Mouse (Mus musculus) heart, adult 8-10 months (tissue): ENCODE data around the gene Dbx1. TPM values are rescaled to one million over a fixed set of nuclear protein-coding genes. Genes with fewer than 3 reads are reported as not detected.

Experiments used
- DNase-seq: peaks from one replicate; pipeline ENCODE4 v3.0.0; 2022; ENCODE audit warnings: low spot score
- total RNA-seq, 4 experiments: library from RNA; stranded (reverse); gene quantifications; 2 replicates each; pipeline ENCODE4 v1.2.4; 2022

Gene Dbx1
- total RNA-seq: not detected

DNA sequence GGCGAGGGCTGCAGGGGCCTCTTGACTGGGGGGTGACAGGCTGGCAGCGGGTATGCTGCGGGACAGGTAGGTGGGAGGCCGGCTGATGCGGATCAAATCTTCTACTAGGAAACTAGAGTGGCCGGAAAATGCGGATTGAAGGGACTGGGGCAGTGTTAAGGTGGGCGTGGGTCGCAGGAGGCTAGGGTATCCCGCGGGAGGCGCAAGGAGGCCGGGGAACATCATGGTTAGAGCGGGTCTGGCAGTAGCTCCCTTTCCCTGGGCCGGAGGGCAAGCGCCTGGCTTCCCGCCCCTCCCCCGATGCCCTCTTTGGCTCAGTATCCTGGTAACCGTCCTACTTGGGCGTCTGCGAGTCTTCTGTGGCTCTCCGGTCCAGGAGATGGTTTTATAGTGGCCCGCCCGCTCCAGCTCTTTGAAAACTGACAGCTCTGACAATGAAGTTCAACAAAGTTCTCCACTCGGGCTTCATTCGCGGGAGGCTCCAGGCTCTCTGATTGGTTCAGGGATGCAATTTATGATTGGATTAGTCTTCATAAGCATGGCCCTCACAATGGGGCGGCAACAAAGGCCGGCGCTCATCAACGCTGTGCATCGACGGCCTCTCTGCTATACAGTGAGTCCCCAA is at the start of gene Dbx1:
Gene Dbx1 (minus strand): TSS at position 359 of the 625 bp plus-strand sequence.
- DNase-seq: no peak

DNA sequence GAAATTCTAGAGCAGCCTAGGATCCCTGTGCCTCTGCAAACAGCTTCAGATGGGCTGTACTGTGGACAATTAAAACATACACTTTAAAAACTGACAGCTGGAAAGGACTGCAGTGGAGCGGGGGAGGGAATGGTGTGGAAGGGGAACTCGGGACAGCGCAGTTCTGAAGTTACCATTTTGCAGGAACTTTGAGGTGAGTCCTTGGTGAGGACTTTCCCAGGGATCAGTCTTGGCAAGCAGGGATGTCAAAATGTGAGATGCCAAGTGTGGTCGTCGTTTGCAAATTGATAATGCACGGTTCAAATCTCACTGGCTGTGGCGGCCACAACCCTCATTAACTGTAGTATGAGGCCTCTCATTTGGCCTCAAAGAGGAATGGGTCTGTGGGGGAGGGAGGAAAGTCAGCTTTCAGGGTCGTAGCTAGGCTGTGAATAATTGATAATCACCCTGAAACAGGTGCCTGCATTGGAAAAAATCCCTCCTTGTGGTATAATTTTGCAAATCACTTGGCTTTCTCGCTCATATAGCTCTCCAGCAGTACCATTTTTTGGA is 42.3 kb upstream of the Dbx1 start:
- DNase-seq: no peak

DNA sequence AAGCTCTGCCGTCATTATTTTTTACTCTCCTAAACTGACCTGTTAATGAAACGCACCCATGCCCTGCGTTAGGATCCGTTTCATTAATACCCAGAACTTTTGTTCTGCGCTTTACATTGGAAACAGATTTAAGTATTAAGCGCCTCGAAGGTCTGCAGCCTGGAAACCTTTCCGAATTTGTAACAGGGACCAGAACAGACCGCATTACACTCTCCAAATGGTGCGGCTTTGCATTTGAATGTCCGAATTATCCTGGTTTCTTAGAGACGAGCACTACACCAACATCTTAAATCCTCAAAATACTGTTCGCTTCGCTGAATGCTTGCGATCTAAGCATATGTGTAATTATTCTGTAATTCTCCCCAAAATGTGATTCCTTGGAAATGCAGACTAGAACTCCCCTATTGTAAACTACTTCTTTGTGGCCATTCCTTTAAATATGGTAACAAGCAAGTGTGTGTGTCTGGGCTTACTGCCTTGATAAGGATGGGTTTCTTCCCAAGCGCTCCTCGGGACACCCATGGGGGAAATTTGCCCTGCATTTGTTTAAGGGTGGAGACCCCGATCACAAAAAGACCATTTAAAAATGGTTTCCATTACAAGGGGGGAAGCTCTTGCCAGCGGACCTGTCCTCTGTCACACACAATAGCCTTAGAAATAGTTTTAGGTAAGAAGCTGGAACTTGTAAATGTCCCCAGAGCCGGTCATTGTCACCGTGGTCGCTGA is 41.6 kb upstream of the Dbx1 start:
- DNase-seq: no peak

DNA sequence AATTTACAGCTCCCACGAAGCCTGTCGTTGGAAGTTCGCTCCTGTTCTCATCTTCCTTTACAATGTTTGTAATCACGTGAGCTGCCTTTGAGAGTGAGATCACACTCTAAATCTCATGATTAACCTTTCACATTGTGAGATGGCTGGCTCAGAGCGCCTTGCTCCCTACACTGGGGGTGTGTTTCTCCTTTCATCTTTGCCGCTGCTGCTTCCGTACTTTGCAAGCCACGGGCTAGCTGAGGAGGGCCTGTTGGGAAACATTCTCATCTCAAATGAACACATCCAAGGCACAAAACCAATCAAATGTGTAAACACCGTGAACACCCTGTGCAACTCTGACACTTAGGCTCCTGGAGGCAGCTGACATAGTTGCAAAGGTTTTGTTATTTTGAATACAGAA is 40.5 kb upstream of the Dbx1 start:
- no peak for DNase-seq

DNA sequence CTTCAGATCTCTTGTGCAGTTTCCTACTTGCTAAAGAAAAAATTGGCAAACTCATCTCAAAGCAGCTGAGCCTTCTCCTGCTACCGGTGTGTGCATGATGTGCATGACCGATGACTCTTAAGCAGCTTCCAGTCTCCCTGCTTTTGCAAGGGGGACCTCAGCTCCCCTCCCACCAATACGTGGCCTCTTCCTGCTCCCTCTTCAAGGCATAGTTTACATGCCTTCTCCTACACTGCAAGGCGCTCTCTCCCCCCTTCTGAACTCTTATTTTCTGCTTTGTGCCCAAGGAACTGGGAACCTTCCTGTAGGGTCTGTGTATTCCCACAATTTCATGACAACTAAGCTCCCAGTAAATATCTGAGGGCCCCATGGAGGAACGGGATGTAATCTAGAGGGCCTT is 40.0 kb upstream of the Dbx1 start:
- DNase-seq: no peak

DNA sequence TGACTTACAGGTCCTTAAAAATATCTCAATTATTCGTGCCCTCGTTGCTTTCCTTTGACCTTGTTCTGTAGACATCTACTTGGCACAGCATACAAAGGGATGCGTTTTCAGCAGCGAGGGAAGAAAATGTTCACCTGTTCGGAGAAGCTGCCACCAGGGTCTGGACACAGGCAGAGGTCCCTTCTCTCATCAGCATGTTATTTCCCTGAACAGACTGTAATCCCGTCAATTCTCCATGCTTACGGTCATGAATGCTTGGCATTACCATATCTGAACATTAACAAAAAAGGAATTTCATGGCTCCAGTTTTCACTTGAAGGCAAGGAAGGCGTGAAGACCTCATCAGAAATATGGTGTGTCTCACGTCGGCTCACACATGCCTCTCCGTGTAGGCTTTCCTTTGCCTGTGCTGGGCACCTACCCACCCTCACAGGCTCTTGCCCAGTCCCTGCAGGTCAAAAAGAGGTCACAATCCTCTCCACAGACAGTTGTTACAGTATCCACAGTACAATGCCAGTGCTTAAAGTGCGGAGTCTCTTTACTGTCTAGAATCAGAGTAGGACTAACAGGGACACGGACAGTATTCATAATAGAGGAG is 31.7 kb upstream of the Dbx1 start:
- DNase-seq: no peak

DNA sequence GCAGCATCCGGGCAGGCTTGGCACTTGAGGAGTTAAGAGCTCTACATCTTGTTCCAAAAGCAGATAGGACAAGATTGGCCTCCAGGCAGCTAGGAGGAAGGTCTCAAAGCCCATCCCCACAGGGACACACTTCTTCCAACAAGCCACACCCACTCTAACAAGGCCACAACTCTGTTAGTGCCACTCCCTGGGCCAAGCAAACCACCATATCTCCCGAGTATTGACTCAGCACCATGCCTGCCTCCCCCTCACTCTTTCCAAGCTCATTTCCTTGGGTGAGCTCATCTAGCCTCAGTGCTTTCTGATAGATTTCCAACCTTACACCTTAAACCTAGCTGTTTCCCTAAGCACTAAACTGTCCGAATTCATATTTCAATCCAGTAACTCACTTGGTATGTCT is 26.9 kb upstream of the Dbx1 start:
- no peak for DNase-seq

DNA sequence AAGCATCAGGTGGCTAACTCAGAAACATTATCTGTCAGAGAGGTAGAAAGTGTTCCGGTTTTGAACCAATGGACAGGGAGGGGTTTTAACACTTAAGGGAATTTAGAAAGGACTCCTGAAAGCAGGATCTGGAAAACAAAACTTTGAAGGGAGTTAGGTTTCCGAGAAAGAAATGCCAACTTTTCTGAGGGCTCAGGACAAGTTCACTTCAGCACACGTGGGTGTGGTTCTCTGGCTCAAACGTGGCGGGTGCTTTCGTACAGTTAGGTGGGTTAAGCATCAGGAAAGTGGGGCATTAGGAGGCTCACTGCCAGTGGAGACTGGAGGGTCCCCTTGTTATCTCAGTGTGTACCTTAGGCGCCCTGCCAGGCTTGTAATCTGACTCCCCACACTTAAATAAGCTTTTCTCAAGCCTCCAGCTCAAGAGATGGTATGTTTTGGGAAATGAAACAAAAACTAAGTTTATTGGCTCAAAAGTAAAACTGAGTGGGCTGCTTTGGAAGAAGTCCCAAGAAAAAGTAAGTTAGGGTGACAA is 25.9 kb upstream of the Dbx1 start:
- no peak for DNase-seq

DNA sequence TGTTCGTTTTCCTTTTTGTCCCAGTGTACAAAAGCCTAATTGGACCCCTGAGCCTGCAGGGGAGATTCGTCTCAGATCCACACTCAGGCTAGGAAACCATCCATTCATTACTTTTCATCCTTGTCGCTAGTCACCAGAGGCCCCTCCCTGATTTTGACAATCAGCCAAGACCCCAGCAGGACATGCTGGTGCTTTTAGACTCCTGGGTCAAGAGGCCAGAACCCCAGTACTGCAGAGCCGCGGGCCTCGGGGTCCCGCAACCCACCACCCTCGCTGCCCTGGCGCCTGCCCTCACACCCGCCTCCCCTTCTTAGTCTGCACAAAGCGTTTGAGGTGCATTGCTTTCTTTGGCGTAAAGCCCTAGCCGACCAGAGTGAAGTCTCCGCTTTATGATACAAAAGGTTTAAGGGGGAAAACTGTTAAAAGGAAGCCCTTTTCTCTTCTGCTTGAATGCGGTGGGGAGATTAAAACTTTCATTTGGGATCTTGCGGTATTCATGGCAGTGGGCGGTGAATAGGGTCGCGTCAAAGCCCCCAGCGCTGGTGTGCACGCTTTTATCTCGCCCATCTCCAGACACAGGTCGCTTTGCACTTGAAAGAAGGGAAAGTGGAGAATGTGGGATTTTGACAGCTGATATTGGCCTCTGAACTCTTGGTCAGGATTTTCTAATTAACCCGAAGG is 25.3 kb upstream of the Dbx1 start:
- DNase-seq: no peak

DNA sequence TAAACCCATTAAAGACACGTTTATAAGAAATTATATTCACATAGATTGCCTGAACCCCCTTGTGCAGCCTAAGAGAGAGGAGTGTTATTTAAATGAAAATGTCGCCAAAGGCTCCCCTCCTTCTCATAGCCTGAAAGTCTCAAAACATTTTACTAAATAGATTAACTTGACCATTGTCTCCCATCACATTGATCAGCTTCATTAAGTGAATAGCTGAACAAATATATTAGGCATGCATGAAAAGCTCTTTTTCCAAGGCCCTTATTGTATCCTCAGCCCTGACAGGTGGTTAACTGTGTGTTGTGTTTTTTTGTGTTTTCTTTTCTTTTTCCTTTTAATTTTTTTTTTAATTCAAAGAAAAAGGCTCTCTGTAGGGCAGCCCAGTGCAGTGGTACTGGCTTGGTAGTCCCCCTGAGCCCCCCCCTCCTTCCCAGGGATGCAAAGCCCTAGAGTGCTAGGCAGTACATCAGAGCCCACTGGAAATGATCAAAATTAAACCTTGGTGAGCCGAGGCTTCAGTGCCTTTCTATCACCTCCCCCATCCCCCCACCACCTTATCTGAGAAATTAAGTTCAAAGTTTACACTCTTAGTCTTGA is 4.2 kb upstream of the Dbx1 start:
- DNase-seq: no peak

DNA sequence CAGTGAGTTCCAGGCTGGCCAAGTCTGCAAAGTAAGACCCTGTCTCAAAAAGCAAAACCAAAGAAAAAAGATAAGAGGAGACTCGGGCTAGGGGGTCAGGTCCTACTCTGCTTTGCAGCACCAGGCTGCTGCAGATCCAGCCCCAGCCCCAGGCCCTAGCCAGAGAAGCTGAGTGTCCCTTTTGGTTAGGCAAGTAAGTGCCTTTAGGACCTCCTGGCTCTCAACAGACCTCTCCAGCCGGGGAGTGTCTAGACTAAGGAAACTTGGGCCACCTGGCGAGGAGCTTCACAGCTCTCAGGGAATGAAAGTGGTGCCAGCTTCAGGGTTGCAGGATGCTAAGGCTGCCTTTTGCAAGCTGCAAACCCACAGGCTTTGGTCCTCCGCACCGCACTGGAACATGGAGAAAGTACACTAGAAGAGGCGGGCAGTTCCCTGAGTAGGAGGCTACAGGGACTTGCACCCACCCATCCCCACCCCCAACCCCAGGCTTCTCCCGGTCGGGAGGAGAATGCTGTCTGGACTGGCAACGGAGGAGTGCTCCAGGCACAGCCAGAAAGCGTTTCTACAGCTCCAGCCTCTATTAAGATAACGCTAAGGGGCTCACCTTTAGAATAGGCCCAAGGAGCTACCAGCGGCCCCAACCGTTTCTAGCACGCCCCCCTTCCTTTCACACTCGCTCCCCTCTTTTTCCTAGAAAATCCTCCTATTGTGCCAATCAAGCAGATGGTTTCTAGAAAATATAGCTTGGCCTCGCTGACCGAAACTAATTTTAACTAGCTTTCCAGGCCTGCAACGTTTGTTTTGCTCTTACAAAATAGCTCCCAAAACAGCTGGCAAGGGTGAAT is 3.4 kb upstream of the Dbx1 start:
- no peak for DNase-seq

DNA sequence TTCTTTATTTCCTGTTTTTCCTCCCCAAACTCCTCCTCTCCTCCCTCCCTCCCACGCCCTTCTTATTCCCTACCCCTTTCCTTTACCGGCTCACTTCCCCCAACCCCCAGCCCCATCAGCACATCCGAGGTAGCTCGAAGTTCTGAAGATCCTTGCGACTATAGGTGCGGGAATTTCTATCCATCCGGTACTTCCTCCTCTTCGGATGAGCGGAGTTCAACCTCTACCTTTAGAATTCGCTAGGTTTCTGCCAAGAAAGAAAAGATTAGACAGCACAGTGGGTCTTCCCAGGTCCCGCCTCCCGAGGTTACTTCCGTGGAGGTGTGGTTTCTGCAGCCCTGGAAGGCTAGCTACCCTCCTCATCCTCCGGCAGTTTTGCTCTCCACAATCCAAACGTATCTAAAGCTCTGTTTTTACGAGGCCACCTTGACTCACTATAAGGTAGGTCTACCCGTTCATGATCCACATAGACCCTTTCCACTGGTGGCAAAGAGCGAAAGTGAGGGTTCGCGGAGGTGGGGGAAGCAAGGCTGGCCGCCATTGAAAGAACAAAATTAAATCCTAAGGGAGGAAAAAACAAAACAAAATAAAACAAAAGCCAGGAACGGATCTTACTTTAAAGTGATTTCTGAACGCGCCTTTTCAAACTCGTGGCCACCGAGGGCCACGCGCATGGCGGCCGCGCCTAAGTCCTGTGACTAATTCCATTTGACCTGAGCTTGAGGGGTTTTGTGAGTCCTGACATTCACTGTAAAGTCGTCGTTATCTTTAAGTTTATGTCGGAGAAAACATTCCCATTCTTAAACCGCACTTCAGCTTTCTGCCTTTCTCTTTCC is 2.5 kb upstream of the Dbx1 start:
- no peak for DNase-seq

DNA sequence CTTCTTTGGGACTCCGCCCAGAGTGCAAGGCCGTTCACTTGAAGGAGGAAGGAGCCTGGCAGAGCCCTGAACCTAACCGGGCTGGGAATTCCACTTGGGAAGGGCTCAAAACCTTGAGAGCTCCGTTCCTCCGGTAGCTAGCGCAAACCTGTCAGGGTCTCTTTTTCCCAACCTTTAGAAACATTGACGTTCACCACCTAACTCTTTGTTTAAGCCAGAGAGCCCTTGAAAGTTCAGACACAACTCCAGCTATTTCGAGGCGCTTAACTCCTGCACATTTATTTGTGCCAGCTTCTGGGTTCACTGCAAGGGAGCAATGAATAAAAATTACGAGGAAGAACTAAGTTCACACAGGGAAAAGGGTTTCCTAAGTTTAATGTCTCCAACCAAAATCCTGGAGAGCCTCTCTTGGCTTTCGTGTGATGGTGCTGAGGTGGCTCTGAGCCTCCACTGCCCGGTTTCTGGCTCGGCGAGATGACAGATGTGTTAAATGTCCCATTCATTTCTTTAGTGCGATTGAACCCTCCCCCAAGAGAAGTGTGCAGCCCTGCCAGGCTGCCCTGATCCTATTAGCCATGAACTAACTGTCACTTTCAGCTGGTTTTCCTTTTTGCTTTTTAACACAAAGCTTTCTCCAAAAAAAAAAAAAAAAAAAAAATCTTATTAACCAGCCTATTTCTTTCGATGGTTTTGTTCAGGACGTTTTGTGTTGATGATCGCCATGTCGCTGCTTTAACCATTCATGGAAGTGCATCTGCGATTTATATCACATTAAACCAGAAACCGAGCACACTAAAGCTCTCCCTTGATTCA is 1.4 kb upstream of the Dbx1 start:
- no peak for DNase-seq

DNA sequence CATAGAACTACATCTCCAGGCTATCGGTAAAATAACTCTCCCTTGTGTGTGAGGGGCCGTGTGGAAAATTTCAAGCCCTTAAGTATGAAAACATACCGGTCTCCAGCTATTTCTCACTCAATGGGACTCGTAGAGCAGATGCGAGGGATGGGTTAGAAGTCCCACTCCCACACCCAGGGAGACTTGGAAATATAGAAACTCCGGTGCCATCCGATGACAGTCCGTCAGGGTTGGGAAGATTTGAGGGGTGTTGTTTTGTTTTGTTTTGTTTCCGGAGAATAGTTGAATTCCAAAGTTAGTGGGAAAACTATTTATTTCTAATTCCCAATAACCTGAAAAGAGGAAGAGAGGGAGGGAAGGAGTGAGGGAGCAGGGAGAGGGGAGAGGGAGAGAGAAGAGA is 632 bp upstream of the Dbx1 start:
- no peak for DNase-seq

DNA sequence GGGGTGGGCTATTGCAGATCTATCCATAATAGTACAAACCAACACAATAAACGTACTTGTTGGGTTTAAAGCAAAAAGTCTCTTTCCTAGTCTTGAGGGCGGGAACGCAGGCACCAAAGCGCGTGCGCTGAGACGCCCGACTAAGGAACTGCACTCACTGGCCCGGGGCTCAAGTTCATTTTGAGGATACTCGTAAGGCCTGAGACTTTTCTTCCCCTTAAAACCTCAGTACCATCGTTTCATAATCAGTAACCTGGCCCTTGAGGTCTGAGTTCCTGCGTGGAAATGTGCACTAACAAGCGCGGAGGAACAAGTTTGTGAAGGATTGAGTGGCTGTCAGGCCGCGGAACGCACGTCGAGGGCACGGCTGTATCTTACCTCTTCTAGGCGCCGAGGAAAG is 678 bp downstream of the Dbx1 start:
- DNase-seq: no peak

DNA sequence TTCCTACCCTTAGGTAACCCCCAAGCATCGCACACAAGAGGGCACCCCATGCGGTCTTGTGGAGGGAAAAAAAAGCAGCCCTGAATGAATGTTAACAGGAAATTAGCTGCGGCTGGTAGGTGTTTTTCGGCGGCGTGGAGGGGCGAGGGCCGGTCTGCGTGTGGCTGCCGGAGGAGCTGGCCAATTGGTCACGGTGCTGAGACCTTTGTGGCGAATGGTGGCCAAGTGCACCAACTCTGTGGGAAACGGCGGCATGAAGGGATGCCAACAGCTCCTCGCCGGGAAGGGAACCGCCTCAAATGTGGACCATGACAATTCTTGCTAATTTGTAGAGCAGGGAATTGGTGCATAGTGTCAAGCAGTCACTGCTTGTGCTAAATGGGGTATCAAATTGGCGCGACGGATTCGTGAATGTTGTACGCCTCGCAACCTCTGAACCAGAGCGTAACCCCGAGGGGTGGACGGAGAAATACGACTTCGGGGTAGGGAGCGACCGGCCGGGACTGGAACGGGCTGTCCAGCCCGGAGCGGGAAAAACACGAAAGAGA is 1.5 kb downstream of the Dbx1 start:
- no peak for DNase-seq

DNA sequence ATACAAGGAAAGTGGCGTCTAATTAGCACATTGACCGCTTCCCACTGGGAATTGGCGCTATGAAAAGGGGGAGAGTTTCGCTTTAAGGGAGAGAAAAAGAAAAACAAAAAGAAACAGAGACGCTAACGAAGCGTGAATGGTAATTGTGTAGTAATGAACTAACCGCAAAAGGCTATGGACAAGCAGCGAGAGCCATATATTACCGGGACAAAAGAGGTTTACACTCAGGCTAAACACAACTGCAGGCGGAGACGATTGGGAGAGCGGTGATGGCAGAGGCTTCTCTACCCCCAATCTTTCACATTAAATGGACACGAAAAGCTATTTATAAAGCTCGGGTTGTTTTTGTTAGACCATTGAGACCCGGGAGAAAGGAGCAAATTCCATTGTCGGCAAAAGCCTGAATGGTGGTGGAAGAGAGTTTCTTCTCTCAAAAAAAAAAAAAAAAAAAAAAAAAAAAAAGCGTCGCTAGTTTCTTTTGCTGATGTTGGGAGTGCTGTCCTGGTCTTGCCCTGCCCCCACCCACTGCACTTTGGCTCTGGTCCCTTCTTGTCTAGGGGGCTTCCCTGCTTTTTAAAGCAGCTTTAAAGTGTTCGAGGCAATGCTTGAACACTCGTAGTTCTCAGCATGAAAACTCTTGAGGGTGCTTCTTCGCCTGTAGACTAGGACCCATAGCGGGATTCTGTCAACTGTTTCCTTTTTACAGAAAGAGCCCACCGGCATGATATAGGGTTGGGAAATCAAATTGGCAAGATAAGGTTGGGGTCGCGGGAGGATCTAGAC is 2.2 kb downstream of the Dbx1 start:
- no peak for DNase-seq
